Mouse (Mus musculus) lung, postnatal 14 days (tissue): ENCODE data around the gene Skida1.
A peak's percentile ranks its signal among the peaks of the same experiment; 100 is the strongest.

Experiments
- DNase-seq: peaks from one replicate; pipeline ENCODE4 v3.0.0; 2021

The Skida1 gene

DNA sequence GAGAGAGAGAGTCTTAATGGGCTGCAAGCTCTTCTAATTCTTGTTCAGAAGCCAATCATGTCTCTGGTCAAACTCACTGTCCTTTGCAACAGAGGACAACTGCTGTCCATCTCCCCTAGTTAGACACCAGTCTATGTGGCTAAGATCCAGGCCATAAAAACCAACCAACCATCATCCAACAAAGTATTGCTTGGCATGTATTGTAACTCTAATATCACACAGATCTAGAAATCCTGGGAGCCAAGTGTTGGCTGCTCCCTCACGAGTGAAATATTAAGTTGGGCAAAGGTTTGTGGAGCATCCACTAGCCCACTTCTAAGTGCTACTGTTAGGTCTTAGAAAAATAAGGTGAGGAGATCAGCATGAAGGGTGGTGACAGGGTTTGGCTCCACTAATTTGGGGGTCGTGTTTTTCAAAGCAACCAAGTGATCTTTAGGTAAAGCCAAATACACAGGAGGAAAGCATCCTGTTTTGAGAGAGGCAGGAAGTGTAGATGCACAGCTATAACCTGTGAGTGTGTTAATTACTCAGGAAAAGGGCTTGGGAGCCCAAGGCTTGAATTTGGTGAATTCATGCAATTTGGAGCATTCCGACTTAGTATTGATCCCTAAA, 10.6 kb downstream of the Skida1 start:
- DNase-seq, result no peak

DNA sequence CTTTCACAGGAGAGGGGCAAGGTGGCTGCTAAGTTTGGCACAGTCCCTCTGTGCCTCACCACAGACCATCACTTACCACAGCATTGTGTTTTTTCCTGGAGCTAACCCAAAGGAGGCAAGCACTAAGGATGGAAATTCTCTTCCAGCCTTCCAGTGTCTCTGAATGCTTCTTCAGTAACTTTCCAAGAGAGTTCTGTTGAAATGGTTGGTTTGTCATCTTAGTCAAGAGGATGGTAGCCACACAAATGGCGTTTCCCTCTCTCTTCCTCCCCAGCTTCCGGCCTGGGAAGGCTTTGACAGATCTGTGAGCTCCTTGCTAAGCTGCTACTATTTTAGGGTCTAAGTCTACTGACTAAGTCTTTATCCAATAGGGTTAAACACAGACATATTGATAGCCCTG, 11.4 kb downstream of the Skida1 start, which contains the start of gene A930004D18Rik:
Gene A930004D18Rik (minus strand): TSS at position 247 of the 400 bp plus-strand sequence.
- no peak for DNase-seq

DNA sequence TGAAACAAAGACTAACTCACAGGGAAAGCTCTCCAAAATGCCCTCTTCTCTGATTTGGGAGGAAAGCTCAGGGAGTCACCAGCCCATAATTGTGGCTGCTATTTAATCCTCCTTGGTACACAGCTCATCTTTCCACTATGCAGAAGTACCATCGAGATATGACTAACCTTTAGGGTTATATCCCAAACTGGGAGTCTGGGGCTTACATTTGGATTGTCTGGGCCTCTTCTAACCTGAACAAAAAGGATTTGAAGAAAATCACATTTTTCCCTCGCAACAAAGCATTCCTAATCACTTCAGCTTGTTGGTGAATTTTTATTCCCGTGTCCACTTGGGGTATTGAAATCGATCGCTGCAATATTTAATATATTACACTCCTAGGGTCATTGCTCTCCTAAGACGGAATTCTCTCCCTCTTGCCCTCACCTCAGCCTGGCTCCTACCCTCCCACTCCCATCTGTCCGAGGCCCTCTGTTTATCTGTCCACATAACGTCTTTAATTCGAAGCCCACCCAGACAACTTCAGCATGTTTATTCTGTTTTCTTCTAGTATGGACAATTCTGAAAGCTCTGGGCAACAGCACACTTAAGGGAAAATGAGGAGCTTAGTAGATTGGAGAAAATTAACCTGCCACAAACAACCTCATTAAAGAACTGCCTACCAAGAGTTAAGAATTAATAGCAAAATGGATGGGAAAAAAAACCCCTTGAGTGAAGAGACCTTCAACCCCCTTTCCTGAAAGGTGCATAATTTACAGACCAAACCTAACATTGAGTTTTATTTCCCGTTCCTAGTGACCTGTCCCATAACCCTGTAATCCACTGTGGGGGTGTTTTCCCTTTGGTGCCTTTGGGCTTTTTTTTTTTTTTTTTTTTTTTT, 14.2 kb downstream of the Skida1 start:
- DNase-seq, result no peak

DNA sequence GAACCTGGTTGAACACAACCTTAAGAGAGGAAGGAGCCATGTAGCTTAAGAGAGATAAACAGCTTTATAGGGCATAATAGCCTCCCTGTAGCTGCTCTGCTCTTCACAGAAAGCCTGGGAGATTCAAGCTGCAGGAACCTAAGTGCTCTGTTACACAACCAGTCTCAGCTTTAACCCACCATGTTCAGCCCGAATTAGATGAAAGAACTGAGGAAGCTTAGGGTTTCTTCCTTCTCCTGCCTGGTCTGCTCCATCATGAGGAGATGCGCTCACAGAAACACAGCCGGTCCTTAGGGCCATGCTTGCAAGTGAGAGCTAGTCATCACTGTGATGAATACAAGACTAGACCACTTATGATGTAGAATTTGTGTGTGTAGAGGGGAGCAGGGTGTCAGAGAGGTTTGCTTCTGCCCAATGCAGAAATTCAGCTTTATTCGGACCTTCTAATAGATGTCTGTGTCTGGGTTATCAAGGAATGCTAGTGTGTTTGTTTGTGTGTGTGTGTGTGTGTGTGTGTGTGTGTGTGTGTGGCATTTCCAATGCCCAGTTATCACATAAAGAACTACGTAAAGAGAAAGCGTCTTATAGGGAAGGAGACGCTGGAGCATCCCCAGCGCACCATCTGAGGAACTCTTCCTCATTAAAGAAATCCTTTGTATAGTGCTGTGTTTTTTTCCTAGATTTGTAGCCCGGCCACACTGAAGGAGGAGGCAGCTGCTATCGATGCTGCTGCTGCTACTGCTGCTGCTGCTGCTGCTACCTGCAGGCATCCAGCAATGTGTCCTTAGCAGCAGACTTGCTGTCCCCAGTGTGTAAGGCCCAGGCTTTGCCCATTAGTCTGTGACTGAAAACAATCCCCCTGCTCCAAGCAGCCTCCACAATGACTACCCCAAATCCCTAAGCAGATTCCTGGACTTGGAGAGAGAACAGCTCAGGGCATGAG, 15.4 kb downstream of the Skida1 start:
- no peak for DNase-seq

DNA sequence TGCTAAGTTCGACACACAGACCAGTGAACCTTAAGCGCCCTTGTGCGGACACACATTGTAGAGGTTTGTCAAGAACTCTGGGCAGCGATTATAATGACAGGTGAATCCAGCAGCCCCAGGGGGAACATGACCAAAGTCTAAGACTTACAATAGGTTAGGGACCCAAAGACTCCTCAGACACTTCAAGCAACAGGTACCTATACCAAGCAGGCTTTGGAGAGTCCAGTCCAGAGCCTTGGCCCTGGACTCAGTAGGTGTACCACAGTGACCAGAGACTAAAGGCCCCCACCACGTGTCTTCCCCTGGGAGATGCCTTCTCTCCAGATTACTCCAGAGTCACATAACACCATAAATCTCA, 16.3 kb downstream of the Skida1 start:
- no peak for DNase-seq

DNA sequence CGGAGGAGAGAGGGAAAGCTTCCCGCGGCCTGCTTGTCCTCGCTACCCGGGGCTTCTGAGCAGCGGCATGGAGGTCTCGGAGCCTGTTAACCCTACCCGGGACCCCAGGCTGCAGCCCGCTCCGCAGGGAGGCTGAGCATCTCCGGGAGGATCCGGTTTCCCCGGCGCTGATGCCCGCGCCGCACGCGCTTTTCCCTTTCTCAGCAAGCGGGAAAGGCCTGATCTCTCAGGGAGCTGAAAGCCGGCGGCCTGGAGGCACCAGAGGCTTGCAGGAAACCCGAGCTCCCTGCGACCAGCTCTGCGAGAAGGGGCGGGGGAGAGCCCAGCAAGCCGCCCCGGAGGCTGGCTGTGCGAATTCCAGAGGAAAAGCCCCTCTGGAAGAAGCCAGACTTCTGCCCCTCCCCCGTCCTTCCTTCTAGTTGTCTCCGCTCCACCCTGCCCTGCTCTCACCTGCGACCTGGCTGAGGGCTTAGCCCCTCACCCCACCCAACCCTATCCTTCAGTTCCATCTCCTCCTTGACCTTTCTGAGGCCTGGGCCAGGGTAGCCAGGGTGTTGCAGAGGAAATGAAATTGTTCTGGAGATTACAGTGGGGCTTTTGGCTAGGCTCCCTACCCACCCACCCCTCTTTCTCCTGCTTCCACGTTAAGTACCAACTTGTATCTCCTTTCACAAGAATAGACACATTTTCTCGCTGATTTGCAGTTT, 16.9 kb downstream of the Skida1 start:
- peak; percentile 52 for DNase-seq

DNA sequence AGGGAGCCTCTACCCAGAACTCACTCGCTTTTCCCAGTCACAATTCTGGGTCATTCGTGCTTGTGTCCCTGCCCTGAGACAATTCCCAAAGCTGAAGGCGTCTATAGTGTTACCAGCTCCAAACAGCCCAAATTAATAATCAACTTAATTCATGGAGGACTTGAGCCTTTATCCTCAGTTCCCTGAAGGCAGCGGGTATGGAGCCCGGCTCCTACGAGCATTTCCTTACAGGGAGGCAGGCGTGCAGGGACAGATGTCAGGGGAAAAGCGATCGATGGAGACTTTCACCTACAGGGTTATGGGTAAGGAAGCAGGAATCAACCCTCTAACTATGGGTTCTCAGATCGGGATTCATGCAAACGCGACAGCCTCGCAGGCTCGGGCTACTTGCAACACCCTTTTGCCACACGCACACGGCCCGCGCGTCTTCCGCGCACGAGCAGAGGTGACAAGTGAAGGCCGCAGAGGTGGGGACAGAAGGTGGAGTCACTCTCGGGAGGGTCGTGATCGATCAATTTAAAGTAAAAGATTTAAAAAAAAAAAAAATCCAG, 17.5 kb downstream of the Skida1 start:
- DNase-seq, result no peak

DNA sequence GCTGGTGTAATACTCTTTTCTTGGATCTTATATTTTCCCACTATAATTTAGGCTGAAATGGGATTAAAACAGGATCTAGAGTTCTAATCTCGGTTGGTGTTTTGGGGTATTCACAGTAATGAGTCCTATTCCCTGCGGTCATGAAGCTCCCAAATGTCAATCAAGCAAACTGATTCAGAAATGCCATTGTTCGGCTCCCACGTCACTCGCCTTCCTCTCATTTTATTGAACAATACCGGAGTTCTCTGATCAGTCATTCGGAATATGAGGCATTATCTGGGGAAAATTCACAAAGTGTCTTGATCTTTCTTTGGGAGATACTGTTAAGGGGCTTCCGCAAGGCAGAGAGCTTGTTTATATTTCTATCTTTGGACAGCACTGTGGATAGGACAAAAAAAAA, 18.3 kb downstream of the Skida1 start:
- no peak for DNase-seq

DNA sequence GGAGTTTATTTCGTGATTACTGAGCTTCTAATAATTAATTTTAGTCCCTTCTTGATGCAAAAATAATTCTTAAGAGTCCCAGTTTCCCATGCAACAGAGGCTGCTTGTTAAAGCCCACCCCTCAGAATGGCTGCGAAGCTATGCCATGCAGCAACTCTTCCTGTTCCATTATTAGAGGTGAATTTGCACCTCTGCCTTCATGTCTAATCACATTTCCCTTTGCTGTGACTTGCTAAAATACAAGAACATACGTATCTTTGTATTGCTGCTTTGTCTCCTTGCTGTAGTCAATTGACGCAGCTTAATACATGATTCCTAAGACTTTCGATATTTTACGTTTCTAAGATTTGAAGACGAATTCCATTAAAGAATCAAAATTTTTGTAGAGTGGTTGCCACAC, 19.2 kb downstream of the Skida1 start:
- DNase-seq, result no peak

DNA sequence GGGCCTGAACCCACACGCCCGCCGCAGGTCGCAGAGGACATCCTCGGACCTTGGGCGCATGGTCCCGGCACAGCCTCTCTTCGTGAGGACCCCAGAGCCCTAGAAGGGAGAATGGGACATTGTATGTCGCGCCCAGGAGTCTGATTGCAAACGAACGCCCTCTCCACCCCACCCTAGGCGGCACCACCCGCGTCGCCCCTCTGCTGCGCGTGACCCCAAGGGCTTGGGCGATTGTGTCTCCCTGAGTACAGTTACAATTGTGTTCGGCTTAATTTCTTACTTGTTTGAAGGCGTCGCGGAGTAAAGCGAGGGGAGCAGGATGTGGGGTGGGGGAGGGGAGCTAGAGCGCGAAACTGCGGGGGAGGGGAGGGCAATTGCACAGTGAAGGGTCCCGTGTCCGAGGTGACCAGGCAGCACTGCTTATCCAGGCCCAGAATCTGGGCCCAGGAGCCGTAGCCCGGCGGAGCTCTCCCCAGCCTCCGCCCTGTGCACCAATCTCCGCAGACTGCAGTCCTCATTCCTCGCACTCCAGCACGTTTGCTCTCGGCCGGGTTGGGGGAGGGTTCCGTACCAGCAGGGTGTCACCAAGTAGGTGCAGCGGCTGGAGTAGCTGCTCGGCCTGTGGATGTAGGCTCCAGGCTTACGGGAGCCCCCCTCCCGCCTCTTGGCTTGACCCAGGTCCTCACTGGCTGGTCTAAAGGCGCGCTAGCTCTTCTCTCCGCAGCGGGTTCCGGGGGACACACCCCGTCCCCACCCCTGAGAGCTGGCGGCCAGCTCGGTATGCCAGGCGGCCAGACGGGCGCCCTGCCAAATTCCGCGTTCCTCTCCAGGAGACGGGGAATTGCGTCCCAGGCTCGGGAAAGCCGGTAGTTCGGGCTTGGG, 20.5 kb downstream of the Skida1 start:
- DNase-seq, result peak; percentile 98

DNA sequence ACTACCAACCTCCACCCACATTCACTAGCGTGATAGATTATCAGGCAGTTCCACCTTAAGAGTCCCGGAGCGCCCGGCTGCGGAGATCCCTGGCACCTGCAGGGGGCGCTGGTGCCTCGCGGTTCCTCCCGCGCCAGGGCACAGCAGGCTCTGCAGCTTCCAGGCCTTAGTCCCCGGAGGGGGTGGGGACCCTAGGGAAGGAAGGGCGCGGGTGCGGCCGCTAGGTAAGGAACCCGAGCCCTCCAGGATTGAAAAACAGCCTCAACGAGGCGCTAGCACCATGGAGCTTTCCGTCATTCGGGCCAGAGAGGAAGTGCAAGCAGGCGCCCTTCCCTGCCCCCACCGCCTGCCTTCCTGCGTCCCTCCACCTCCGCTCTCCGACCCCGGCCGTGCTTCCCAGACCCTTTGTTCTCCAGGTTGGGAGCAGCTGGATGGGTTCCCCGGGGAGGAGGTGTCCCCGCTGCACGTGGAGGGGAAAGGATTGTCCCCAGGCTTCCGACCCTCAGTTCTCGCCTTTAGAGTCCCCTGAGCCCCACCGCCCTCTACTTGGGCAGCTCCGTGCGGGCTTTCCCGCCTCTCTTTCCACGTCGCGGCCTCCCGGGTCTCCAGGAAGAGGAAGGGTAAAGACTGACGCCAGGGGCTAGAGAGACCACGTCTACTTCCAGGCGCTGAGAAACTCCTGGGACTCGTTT, 21.3 kb downstream of the Skida1 start:
- peak; percentile 95 for DNase-seq

DNA sequence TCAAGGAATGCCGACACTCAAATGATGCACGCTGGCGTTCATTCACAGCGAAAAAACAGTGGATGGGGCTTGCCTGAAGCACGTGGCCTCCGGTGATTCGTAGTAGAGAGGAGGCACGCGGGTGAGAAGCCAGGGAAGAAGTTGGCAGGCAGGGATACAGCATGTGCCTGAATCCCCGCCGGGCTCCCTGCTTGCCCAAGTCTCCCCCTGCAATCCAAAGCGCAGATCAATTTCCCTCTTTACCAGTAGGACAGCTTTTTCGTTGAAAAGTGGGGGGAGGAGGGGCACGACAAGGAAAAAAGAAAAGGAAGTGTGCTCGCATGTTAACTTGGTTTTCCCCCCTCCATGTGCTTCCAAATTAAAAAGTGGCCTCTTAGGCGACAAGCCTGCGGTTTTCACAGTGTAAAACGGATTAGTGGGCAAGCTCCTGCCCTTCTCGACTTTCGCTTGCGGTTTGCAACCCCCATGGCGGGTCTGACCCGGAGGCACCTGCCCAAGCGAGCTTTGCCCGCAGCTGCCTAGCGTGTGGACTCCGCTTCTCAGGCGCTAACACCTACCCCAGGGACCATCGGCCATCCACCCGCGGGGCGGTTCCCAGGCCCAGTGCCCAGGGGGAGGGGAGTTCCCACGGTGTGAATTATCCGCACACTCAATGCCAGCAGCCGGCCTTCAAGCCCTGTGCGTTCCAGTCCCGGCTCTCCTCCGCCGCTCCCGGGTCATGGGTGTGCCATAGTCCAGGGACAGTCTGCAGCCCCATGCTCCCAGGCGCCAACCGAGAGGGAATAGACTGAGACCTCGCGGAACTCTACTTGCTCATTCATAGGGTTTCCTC, 22.5 kb downstream of the Skida1 start:
- peak; percentile 56 for DNase-seq

DNA sequence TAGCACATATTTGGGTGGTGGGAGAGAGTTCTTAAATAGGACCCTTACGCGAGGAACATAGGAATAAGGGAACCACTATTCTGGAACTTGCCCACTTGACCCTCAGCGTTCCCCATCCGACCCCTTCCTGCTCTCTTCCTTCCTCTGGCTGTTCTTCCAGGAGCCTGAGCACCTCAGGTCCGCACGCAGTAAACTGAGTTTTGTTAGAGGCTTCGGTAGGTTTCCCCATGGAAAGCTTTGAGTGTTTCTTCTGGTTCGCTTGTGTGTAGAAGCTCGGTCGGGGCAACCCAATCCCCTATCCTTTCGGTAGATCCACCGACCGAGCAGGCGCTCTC, 23.1 kb downstream of the Skida1 start:
- DNase-seq, result no peak

DNA sequence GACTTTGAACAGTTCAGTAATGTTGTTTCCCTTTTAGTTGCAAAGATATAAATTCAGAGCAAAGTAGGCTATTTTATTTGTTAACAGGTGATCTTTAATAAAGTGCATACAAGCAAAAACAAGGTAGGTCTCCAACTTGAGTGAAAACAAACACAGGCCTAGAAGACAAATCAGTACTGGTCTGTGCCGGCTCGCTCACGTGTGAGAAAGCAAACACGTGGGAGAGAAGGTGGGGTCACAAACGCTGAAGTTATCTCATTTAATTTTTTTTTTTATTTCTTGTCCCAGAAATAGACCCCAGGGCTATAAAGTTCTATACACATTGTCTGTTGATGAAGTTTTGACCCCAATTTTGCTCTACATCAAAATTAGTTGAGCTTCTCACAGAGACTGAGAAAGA, 23.7 kb downstream of the Skida1 start:
- DNase-seq, result no peak

DNA sequence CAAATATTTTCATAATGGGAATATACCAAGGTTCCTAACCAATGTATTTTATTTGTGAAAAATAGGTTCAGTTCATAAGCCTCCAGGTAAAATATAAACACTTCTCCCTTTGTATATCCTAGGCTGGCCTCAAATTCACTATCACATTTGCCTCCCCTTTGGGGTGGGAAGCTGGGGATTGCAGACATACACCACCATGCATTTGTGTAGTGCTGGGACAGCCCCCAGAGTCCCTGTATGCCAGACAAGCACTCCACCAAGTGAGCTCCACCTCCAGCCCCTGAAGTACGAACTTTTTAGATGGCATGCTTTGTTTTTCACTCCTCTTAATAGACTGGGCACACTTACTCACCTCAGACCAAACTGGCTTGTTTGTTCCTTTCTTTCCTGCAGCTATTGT, 26.0 kb downstream of the Skida1 start:
- no peak for DNase-seq

DNA sequence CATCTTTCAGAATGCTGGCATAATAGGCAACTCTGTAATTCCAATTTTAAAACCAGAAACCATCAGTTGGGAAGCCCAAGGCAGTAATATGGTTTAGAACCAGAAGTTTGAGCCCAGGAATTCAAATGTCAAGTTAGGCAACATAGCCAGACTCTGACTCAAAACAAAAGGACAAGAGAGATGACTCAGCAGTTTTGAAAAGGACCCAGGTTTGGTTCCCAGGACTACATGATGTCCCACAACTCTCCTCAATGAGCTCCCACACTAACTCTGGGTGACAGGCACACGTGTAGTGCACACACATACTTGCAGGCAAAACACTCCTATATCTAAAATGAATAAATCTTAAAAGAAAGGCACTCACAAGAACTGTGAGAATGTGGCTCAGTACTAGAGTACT, 29.7 kb downstream of the Skida1 start:
- DNase-seq, result no peak

DNA sequence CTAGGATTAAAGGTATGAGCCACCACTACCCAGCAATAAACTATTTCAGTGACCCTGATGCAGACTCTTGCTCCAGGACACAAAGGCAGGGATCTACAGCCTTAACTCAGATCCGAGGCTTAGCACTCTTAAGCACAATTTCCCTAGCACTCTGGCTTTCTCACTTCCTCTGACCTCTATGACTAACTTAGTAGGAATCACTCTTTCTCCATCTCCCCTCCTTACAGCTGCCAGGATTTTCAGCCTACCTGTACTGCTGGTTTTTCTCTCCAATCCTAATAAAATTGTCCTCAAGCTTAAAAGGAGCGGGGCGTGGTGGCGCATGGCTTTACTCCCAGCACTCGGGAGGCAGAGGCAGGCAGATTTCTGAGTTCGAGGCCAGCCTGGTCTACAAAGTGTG, 31.5 kb downstream of the Skida1 start:
- DNase-seq, result no peak

DNA sequence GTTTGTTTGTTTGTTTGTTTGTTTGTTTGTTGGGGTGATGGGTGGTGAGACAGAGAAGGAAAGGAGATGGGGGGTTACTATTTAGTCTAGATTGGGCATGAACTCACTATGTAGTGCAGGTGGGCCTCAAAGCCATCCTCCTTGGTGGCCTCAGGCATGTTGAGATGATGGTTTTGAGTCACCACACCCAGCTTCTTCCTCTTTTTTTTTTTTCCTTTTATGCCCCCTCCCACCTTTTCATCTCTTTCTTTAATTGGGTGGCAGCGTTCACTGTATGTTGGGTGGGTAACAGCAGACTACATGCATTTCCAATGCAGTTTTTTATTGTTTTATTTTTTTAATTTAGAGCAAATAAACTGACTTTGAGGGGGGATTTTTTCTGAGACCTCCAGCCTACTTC, 32.2 kb downstream of the Skida1 start:
- no peak for DNase-seq

DNA sequence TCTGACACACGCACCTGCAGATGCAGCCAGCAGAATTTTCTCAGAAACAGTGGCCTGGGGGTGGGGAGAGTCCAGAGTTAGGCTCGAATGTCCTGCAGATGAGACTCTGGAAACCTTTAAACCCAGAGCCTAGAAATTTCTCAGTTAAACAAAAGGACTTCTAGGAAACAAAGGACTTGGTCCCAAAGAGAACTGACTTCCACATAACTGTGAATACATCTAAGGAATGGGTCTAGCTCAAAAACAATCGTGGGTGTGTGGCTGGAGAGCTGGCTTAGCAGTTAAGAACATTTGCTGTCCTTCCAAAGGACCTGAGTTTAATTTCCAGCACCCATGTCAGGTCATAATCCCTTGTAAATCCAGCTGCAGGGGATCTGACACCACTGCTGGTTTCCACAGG, 33.3 kb downstream of the Skida1 start:
- DNase-seq, result no peak

DNA sequence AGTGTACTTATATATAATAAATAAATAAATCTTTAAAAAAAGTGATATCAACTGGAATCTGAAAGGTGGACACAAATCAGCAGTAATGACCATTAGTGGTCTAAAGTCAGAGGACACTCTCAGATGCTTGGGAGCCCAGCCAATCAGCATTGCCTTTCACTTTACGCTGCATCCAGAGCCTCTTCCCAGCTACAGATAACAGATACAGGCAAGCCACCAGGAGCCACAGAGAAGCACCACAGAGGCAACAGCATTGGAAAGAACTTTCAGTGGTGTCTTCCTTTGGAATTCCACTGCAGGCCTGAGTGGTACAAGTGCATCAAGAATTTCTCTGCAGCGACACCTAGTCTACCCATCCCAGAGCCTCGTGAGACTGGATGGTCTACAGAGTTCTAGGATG, 36.0 kb downstream of the Skida1 start:
- no peak for DNase-seq
